Mouse (Mus musculus): ENCODE data around the gene Fhdc1. TPM values are rescaled to one million over a fixed set of nuclear protein-coding genes. Genes with fewer than 3 reads are reported as not detected.

Gene Fhdc1
- polyA plus RNA-seq, 1 experiment: 0.44 TPM

GRCm38 (mm10) chr3:84474398-84474797, 5.8 kb downstream of the Fhdc1 start:
- Histone ChIP-seq H3K27me3 (ENCODE audit: control insufficient read depth, insufficient read depth, insufficient read length) (peaks cover 2% of the 10 kb centered on the region), H3K4me3 (ENCODE audit: insufficient read depth, poor library complexity, severe bottlenecking) (no peak overlapping the region), H3K79me3 (ENCODE audit: low read depth) (no peaks in the 10 kb centered on the region), H3K79me2 (ENCODE audit: control insufficient read depth, insufficient read depth) (no peaks in the 10 kb centered on the region), H3ac (ENCODE audit: control insufficient read depth, insufficient read length, low read depth) (no peak overlapping the region), H3K36me3 (ENCODE audit: control insufficient read depth, insufficient read depth) (no peaks in the 10 kb centered on the region)
- TF ChIP-seq USF1 (IDR thresholded peaks at IDR 0.05; ENCODE audit: low read depth) (no peak), MYOD1 (IDR thresholded peaks at IDR 0.05; ENCODE audit: control insufficient read depth, insufficient read length, low read depth) (no peak), CTCF (IDR thresholded peaks at IDR 0.05; ENCODE audit: control insufficient read depth, insufficient read depth, insufficient read length) (no peak), MAX (IDR thresholded peaks at IDR 0.05) (no peak), CEBPB (IDR thresholded peaks at IDR 0.05; ENCODE audit: low read depth) (no peak), FOSL1 (IDR thresholded peaks at IDR 0.05; ENCODE audit: insufficient read depth, low read length, poor library complexity, severe bottlenecking) (no peak), MYOG (IDR thresholded peaks at IDR 0.05; ENCODE audit: control insufficient read depth, extremely low read depth, insufficient read length) (no peak)

GRCm38 (mm10) chr3:84472955-84473354, 7.3 kb downstream of the Fhdc1 start:
- Histone ChIP-seq H3K79me3 (ENCODE audit: low read depth) (no peaks in the 10 kb centered on the region), H3K4me3 (ENCODE audit: insufficient read depth, poor library complexity, severe bottlenecking) (no peak overlapping the region), H3ac (ENCODE audit: control insufficient read depth, insufficient read length, low read depth) (no peak overlapping the region), H3K79me2 (ENCODE audit: control insufficient read depth, insufficient read depth) (no peaks in the 10 kb centered on the region), H3K36me3 (ENCODE audit: control insufficient read depth, insufficient read depth) (no peaks in the 10 kb centered on the region), H3K27me3 (ENCODE audit: control insufficient read depth, insufficient read depth, insufficient read length) (no peaks in the 10 kb centered on the region)
- no peak for TF ChIP-seq MYOG (IDR thresholded peaks at IDR 0.05; ENCODE audit: control insufficient read depth, extremely low read depth, insufficient read length)
- TF ChIP-seq FOSL1 (IDR thresholded peaks at IDR 0.05; ENCODE audit: insufficient read depth, low read length, poor library complexity, severe bottlenecking): no peak
- TF ChIP-seq MAX (IDR thresholded peaks at IDR 0.05): no peak
- TF ChIP-seq CTCF (IDR thresholded peaks at IDR 0.05; ENCODE audit: control insufficient read depth, insufficient read depth, insufficient read length): no peak
- no peak for TF ChIP-seq MYOD1 (IDR thresholded peaks at IDR 0.05; ENCODE audit: control insufficient read depth, insufficient read length, low read depth)
- no peak for TF ChIP-seq USF1 (IDR thresholded peaks at IDR 0.05; ENCODE audit: low read depth)
- no peak for TF ChIP-seq CEBPB (IDR thresholded peaks at IDR 0.05; ENCODE audit: low read depth)

- Histone ChIP-seq H3K27me3 (ENCODE audit: control insufficient read depth, insufficient read depth, insufficient read length) (no peaks in the 10 kb centered on the region), H3K4me3 (ENCODE audit: insufficient read depth, poor library complexity, severe bottlenecking) (no peak overlapping the region), H3K36me3 (ENCODE audit: control insufficient read depth, insufficient read depth) (no peaks in the 10 kb centered on the region), H3K79me3 (ENCODE audit: low read depth) (no peaks in the 10 kb centered on the region), H3K79me2 (ENCODE audit: control insufficient read depth, insufficient read depth) (no peaks in the 10 kb centered on the region), H3ac (ENCODE audit: control insufficient read depth, insufficient read length, low read depth) (no peak overlapping the region)
- TF ChIP-seq MYOG (IDR thresholded peaks at IDR 0.05; ENCODE audit: control insufficient read depth, extremely low read depth, insufficient read length) (no peak), FOSL1 (IDR thresholded peaks at IDR 0.05; ENCODE audit: insufficient read depth, low read length, poor library complexity, severe bottlenecking) (no peak), CEBPB (IDR thresholded peaks at IDR 0.05; ENCODE audit: low read depth) (no peak), MYOD1 (IDR thresholded peaks at IDR 0.05; ENCODE audit: control insufficient read depth, insufficient read length, low read depth) (no peak), USF1 (IDR thresholded peaks at IDR 0.05; ENCODE audit: low read depth) (no peak), CTCF (IDR thresholded peaks at IDR 0.05; ENCODE audit: control insufficient read depth, insufficient read depth, insufficient read length) (no peak), MAX (IDR thresholded peaks at IDR 0.05) (no peak)
Measured at GRCm38 (mm10) chr3:84472527-84472926, 7.7 kb downstream of the Fhdc1 start.

DNA sequence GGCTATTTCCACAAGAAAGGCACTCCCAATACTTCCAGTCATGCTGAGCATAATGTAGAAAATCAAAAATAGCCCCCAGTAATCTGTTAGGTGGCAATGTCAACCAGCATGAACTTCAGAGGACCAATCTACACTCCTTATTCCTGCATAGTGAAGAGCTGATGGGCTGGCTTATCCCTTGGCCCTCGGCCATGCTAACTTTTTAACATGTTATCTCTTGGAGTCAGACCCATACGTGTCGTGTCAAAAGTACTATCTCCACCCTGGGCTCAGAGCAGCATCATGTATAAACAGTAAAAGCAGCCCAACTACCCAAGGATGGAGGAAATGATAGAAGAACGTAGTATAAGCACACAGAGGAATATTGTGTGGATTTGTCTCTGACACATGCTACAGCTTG, 9.1 kb downstream of the Fhdc1 start:
- TF ChIP-seq USF1 (IDR thresholded peaks at IDR 0.05; ENCODE audit: low read depth): no peak
- TF ChIP-seq CEBPB (IDR thresholded peaks at IDR 0.05; ENCODE audit: low read depth): no peak
- no peak for TF ChIP-seq FOSL1 (IDR thresholded peaks at IDR 0.05; ENCODE audit: insufficient read depth, low read length, poor library complexity, severe bottlenecking)
- TF ChIP-seq MAX (IDR thresholded peaks at IDR 0.05): no peak
- no peak for TF ChIP-seq MYOD1 (IDR thresholded peaks at IDR 0.05; ENCODE audit: control insufficient read depth, insufficient read length, low read depth)
- TF ChIP-seq CTCF (IDR thresholded peaks at IDR 0.05; ENCODE audit: control insufficient read depth, insufficient read depth, insufficient read length): no peak
- no peak for TF ChIP-seq MYOG (IDR thresholded peaks at IDR 0.05; ENCODE audit: control insufficient read depth, extremely low read depth, insufficient read length)
- H3K79me3 ChIP-seq (ENCODE audit: low read depth): no peaks in the 10 kb centered on the region
- no peak overlapping the region for H3ac ChIP-seq (ENCODE audit: control insufficient read depth, insufficient read length, low read depth)
- H3K36me3 ChIP-seq (ENCODE audit: control insufficient read depth, insufficient read depth): no peaks in the 10 kb centered on the region
- no peaks in the 10 kb centered on the region for H3K79me2 ChIP-seq (ENCODE audit: control insufficient read depth, insufficient read depth)
- no peaks in the 10 kb centered on the region for H3K27me3 ChIP-seq (ENCODE audit: control insufficient read depth, insufficient read depth, insufficient read length)
- H3K4me3 ChIP-seq (ENCODE audit: insufficient read depth, poor library complexity, severe bottlenecking): no peak overlapping the region

DNA sequence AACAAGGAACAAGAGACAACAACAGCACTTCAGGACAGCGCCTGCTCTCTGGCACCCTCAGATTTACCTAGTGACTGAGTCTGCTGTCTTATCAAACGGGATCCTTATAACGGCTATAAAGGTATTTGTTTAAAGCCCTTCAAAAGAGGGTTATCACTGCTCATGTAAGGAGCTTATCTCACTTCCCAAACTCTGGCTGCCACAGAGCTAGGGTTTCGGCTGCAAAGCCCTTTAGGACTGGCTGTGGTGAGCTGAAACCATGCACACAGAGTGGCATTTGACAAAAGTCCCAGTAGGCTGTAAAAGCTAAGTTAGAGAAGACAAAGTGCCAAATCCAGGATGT, 12.1 kb downstream of the Fhdc1 start:
- H3K4me3 ChIP-seq (ENCODE audit: insufficient read depth, poor library complexity, severe bottlenecking): no peak overlapping the region
- H3K36me3 ChIP-seq (ENCODE audit: control insufficient read depth, insufficient read depth): no peaks in the 10 kb centered on the region
- H3ac ChIP-seq (ENCODE audit: control insufficient read depth, insufficient read length, low read depth): no peak overlapping the region
- TF ChIP-seq CTCF (IDR thresholded peaks at IDR 0.05; ENCODE audit: control insufficient read depth, insufficient read depth, insufficient read length): no peak
- no peak for TF ChIP-seq MAX (IDR thresholded peaks at IDR 0.05)
- TF ChIP-seq MYOD1 (IDR thresholded peaks at IDR 0.05; ENCODE audit: control insufficient read depth, insufficient read length, low read depth): no peak
- TF ChIP-seq CEBPB (IDR thresholded peaks at IDR 0.05; ENCODE audit: low read depth): no peak
- no peak for TF ChIP-seq FOSL1 (IDR thresholded peaks at IDR 0.05; ENCODE audit: insufficient read depth, low read length, poor library complexity, severe bottlenecking)
- no peak for TF ChIP-seq USF1 (IDR thresholded peaks at IDR 0.05; ENCODE audit: low read depth)
- TF ChIP-seq MYOG (IDR thresholded peaks at IDR 0.05; ENCODE audit: control insufficient read depth, extremely low read depth, insufficient read length): no peak
- no peaks in the 10 kb centered on the region for H3K79me2 ChIP-seq (ENCODE audit: control insufficient read depth, insufficient read depth)
- H3K79me3 ChIP-seq (ENCODE audit: low read depth): no peaks in the 10 kb centered on the region
- no peaks in the 10 kb centered on the region for H3K27me3 ChIP-seq (ENCODE audit: control insufficient read depth, insufficient read depth, insufficient read length)
